Mouse (Mus musculus) erythroblast, embryonic 14.5 days (primary cell): Measurements from ENCODE around the gene Aen. TPM values are rescaled to one million over a fixed set of nuclear protein-coding genes. Genes with fewer than 3 reads are reported as not detected.

Experiments
- H3K27me3 ChIP-seq: 2 replicates; pipeline ENCODE4 v1.6.1; 2012; ENCODE audit warnings: inconsistent platforms; ENCODE audit not compliant: control insufficient read depth
- H3K36me3 ChIP-seq: 2 replicates; pipeline ENCODE4 v1.6.1; 2012; ENCODE audit warnings: mild to moderate bottlenecking, inconsistent platforms; ENCODE audit not compliant: control insufficient read depth
- H3K4me1 ChIP-seq: 2 replicates; pipeline ENCODE4 v1.6.1; 2012; ENCODE audit warnings: inconsistent platforms; ENCODE audit not compliant: control insufficient read depth
- H3K4me3 ChIP-seq: replicated peaks from 2 replicates; pipeline ENCODE3; 2012; ENCODE audit warnings: moderate library complexity, mild to moderate bottlenecking, inconsistent platforms
- H3K9me3 ChIP-seq: 2 replicates; pipeline ENCODE4 v1.6.1; 2012; ENCODE audit warnings: low read length, inconsistent platforms, mixed read lengths; ENCODE audit not compliant: control insufficient read depth
- GATA1 ChIP-seq: IDR thresholded peaks from 2 replicates; pipeline ENCODE4 v1.6.1; 2012; ENCODE audit warnings: low read length, inconsistent platforms, mixed read lengths
- TAL1 ChIP-seq: IDR thresholded peaks from 3 replicates; pipeline ENCODE4 v1.6.1; 2012; ENCODE audit warnings: low read length, inconsistent platforms, mixed read lengths
- polyA plus RNA-seq: library from polyadenylated mRNA; stranded (reverse); fragments of >175 nt; gene quantifications from 2 replicates; pipeline ENCODE4 v1.2.3, GENCODE M21; 2012

The Aen gene
- 2.4 and 2.5 TPM in 2 replicates for polyA plus RNA-seq

DNA sequence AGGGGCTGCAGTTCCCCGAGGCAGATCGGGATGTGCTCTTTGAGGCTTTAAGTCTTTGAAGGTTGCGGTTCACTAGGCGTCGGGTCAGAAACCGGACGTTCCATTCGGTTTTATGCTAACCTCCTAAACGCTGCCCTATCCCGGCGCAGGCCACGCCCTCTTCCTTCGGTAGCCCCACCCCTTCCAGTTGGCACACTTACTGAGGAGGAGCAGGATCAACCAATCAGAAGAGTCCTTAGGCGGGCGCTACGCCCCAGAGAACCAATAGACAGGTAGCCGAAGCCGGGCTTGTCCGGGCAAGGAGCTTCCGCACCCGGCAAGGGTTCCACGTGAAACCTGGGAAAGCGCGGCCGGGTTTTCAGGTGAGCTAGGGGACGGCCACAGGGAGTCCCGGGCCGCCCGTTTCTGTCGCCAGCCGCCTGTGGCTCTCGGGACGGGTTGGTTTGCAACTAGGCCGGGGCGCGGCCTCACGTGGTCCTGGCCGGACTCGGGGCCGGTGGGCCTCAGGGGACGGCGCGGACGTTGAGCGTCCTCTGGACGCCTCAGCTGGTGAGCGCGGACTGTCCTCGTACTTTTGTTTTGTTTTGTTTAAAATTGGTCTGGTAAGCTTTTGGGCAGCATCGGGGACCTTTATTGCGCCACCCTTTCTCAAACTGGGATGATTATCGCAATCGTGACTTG lies at the start of gene Aen:
Aen (plus strand) TSS at position 202 of the 681 bp plus-strand sequence.
- peaks cover 65% of the 10 kb centered on the region for H3K4me1 ChIP-seq
- peak within 1 kb of the TSS; percentile 92 for H3K4me3 ChIP-seq
- no peaks in the 10 kb centered on the region for H3K9me3 ChIP-seq
- TF ChIP-seq TAL1 (no peak), GATA1 (no peak)
- 0 out of 2 replicates have a peak, but pooled peaks cover 2% of the 10 kb centered on the region for H3K27me3 ChIP-seq
- H3K36me3 ChIP-seq, result peaks cover 11% of the 10 kb centered on the region

GRCm38 (mm10) chr7:78846066-78846716 lies 49.5 kb upstream of the Aen start:
- no peaks in the 10 kb centered on the region for H3K9me3 ChIP-seq
- no peak for TF ChIP-seq TAL1
- no peak for TF ChIP-seq GATA1
- peaks cover 31% of the 10 kb centered on the region for H3K4me1 ChIP-seq
- H3K27me3 ChIP-seq, result no peaks in the 10 kb centered on the region
- H3K36me3 ChIP-seq, result peaks cover 32% of the 10 kb centered on the region
- H3K4me3 ChIP-seq, result peak overlapping the region; percentile 92

DNA sequence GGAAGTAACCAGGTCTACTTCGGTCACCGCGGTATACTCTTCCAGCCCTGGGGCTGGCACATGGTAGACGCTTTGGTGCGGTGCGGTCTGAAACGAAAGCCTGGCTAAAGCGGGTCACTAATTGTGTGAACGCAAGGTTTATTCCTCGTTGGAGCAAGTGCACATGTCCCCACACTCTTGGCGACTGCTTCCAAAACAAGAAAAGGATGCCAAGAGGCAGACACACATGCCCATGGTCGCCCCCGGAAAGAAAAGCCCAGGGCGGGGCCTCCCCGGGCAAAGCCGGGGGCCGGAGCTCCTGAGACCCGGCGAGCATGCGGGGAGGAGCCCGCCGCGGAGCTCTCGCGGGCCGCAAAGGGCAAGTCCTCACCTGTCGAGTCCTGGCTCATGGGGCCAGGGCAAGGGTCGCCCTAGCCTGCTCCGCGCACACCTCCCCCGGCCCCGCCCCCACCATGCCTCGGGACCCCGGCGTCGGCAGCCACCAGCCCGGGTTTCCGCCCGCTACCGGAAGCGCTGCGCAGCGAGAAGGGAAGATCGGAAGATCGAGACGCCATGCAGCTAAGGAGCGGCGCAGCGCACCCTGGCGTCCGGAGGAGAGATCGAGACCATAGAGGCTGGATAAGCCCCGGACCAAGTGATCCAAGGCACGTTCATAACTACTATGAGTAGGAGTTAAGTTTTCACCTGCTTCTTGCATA lies 48.8 kb upstream of the Aen start, which contains the start of gene Det1:
Det1 (minus strand) TSS at position 527 of the 698 bp plus-strand sequence.
- TF ChIP-seq TAL1 (no peak), GATA1 (peak; percentile 7; the same call in 1 of the 2 replicates)
- Histone ChIP-seq H3K27me3 (peaks cover 2% of the 10 kb centered on the region; the same call in 1 of the 2 replicates), H3K4me1 (peaks cover 31% of the 10 kb centered on the region)

GRCm38 (mm10) chr7:78854051-78854450 lies 41.6 kb upstream of the Aen start:
- TF ChIP-seq GATA1 (no peak), TAL1 (no peak)
- Histone ChIP-seq H3K27me3 (peaks cover 13% of the 10 kb centered on the region), H3K9me3 (no peaks in the 10 kb centered on the region), H3K4me3 (no peak overlapping the region), H3K4me1 (peaks cover 22% of the 10 kb centered on the region), H3K36me3 (no peaks in the 10 kb centered on the region)

More for the DNA sequence above, 48.8 kb upstream of the Aen start, which contains the start of gene Det1:
- H3K9me3 ChIP-seq, result no peaks in the 10 kb centered on the region
- peak within 1 kb of the TSS; percentile 92 for H3K4me3 ChIP-seq
- H3K36me3 ChIP-seq, result peaks cover 27% of the 10 kb centered on the region

DNA sequence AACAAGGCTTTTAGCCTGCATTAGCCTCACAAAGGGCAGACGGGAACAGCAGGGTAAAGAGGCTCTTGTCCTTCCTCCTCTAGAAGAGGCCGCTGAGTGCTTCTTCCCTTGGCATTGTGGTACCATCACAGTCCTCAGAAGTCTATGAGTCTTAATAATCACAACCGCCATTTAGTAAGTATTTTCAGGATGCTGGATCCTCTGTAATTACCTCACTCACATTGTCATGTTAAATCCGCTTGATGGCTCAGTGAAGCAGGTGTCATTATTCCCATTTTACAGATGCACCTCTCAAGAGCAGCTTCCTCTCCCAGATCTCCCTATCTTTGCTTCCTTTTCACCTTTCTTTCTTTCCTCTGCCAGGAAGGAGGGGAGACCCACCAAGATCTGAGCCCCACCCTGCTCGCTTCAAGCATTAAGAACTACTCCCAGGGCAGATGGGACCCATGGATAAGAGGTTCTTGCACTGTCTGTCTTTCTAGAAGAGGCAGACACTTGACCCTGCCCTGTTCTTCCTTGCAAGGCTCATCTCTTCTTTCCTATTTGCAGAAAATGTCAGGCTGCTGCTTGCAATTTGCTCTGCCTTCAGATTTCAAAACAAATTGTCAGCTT lies 40.5 kb upstream of the Aen start:
- Histone ChIP-seq H3K4me1 (peaks cover 20% of the 10 kb centered on the region), H3K9me3 (no peaks in the 10 kb centered on the region), H3K4me3 (no peak overlapping the region), H3K36me3 (no peaks in the 10 kb centered on the region), H3K27me3 (peaks cover 13% of the 10 kb centered on the region)
- TF ChIP-seq GATA1 (no peak), TAL1 (no peak)

DNA sequence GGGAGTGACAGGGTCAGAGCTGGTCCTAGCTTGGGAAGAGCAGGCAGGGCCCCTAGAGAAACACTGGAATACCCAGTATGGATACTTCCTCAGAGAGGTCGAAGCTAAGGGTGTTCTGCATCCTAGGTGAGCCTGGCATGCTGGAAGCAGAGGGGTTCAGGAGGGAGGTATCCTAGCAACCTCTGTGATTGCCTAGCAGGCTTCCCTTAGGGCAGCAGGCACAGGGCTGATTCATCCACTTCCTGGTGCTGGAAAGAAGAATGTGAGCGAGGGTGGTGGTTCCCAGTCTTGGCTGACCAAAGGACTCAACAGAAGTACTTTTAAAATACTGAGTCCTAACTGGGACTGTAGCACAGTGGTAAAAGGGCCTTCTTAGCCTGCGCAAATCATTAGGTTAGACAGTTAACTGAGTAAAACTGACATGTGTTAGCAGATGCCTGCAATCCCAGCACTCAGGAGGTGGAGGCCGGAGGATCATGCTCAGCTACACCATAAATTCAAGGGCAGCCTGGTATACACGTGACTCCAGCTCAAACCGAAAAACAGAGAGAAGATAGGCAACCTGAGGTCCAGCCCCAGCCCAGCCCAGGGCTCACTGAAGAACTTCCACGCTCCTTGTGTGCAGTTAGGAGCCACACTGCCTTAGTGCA lies 31.7 kb upstream of the Aen start:
- Histone ChIP-seq H3K4me3 (no peak overlapping the region), H3K9me3 (no peaks in the 10 kb centered on the region), H3K27me3 (no peaks in the 10 kb centered on the region), H3K4me1 (peaks cover 3% of the 10 kb centered on the region), H3K36me3 (no peaks in the 10 kb centered on the region)
- no peak for TF ChIP-seq TAL1
- no peak for TF ChIP-seq GATA1

- H3K36me3 ChIP-seq, result no peaks in the 10 kb centered on the region
- peaks cover 3% of the 10 kb centered on the region for H3K4me1 ChIP-seq
- no peaks in the 10 kb centered on the region for H3K9me3 ChIP-seq
- no peaks in the 10 kb centered on the region for H3K27me3 ChIP-seq
- no peak overlapping the region for H3K4me3 ChIP-seq
- TF ChIP-seq GATA1, result no peak
- no peak for TF ChIP-seq TAL1
Observed at GRCm38 (mm10) chr7:78864446-78864802, 31.2 kb upstream of the Aen start.

- Histone ChIP-seq H3K4me3 (no peak overlapping the region), H3K4me1 (peaks cover 3% of the 10 kb centered on the region), H3K36me3 (no peaks in the 10 kb centered on the region), H3K27me3 (no peaks in the 10 kb centered on the region), H3K9me3 (no peaks in the 10 kb centered on the region)
- TF ChIP-seq GATA1 (no peak), TAL1 (no peak)
Observed at GRCm38 (mm10) chr7:78865212-78865949, 30.3 kb upstream of the Aen start.
